Mouse (Mus musculus) CH12.LX (cell line): ENCODE data around the gene Kcnk7. TPM values are rescaled to one million over a fixed set of nuclear protein-coding genes. Genes with fewer than 3 reads are reported as not detected.

Source experiments
- DNase-seq: peaks from one replicate; pipeline ENCODE4 v3.0.0-alpha.2; 2013; ENCODE audit errors: extremely low read depth
- H3K27ac ChIP-seq: 2 replicates; pipeline ENCODE4 v1.5.1; 2012; ENCODE audit warnings: low read depth, mild to moderate bottlenecking, control low read depth, moderate library complexity; ENCODE audit not compliant: insufficient read depth
- H3K27me3 ChIP-seq: replicated peaks from 2 replicates; pipeline ENCODE3; 2012; ENCODE audit warnings: inconsistent platforms
- H3K36me3 ChIP-seq, 2 experiments: replicated peaks in 1 of 2; 2 replicates each; pipeline versions ENCODE3 to v1.6.1; 2012; ENCODE audit warnings: inconsistent platforms in 1 of 2, low read length in 1 of 2, mild to moderate bottlenecking in 1 of 2, mixed read lengths in 1 of 2, moderate library complexity in 1 of 2; ENCODE audit not compliant: control insufficient read depth in 1 of 2, insufficient read depth in 1 of 2
- H3K4me1 ChIP-seq, 2 experiments: 2 replicates each; pipeline ENCODE4 v1.6.1; 2012; ENCODE audit warnings: inconsistent platforms in 1 of 2, moderate library complexity in 1 of 2; ENCODE audit not compliant: insufficient read depth in 2 of 2, control insufficient read depth in 1 of 2
- H3K4me2 ChIP-seq: 2 replicates; pipeline ENCODE4 v1.6.1; 2012; ENCODE audit warnings: low read depth, mild to moderate bottlenecking, control low read depth; ENCODE audit not compliant: poor library complexity, insufficient read depth, severe bottlenecking
- H3K4me3 ChIP-seq, 3 experiments: fragments of 150-350 bp in 1 of 3; sonication (generic) in 1 of 3; replicated peaks in 1 of 3; 2 replicates each; pipeline versions ENCODE3 to v1.5.1; 2011 to 2012; ENCODE audit warnings: low read depth in 2 of 3, low read length in 2 of 3, mild to moderate bottlenecking in 2 of 3, moderate library complexity in 2 of 3, control low read depth in 1 of 3, improper control_type of control experiment in 1 of 3, inconsistent platforms in 1 of 3, mixed read lengths in 1 of 3; ENCODE audit not compliant: poor library complexity in 1 of 3
- H3K79me2 ChIP-seq: replicated peaks from 2 replicates; pipeline ENCODE4 v1.6.1; 2012; ENCODE audit warnings: mild to moderate bottlenecking, moderate library complexity; ENCODE audit not compliant: control insufficient read depth, poor library complexity, insufficient read depth, severe bottlenecking; ENCODE audit errors: extremely low read depth
- H3K9ac ChIP-seq: 2 replicates; pipeline ENCODE4 v1.6.1; 2012; ENCODE audit warnings: low read depth, mild to moderate bottlenecking, control low read depth, moderate library complexity; ENCODE audit not compliant: insufficient read depth
- H3K9me3 ChIP-seq: replicated peaks from 2 replicates; pipeline ENCODE3; 2012; ENCODE audit warnings: low read length, inconsistent platforms, mixed read lengths
- BHLHE40 ChIP-seq: IDR thresholded peaks from 2 replicates; pipeline ENCODE4 v1.6.1; 2011; ENCODE audit warnings: mild to moderate bottlenecking, low read depth, low read length, improper control_type of control experiment
- CHD1 ChIP-seq: IDR thresholded peaks from 2 replicates; pipeline ENCODE4 v1.6.1; 2012; ENCODE audit warnings: low read depth, low read length, improper control_type of control experiment, inconsistent platforms
- E2F4 ChIP-seq: IDR thresholded peaks from 2 replicates; pipeline ENCODE4 v1.6.1; 2011; ENCODE audit warnings: low read depth, low read length, improper control_type of control experiment; ENCODE audit not compliant: insufficient replicate concordance
- HCFC1 ChIP-seq: IDR thresholded peaks from 2 replicates; pipeline ENCODE4 v1.6.1; 2012; ENCODE audit warnings: low read depth, mild to moderate bottlenecking, inconsistent platforms, low read length, improper control_type of control experiment
- IRF4 ChIP-seq: IDR thresholded peaks from 2 replicates; pipeline ENCODE4 v1.6.1; 2014; ENCODE audit warnings: low read depth, mild to moderate bottlenecking, inconsistent platforms, low read length, improper control_type of control experiment
- JUND ChIP-seq: conservative IDR thresholded peaks from 2 replicates; pipeline ENCODE4 v1.6.1; 2011; ENCODE audit warnings: low read depth, low read length, improper control_type of control experiment
- KAT2A ChIP-seq: IDR thresholded peaks from 2 replicates; pipeline ENCODE4 v1.6.1; 2012; ENCODE audit warnings: low read length, improper control_type of control experiment, inconsistent platforms; ENCODE audit not compliant: insufficient replicate concordance
- MAFK ChIP-seq: IDR thresholded peaks from 2 replicates; pipeline ENCODE4 v1.6.1; 2011; ENCODE audit warnings: low read length, improper control_type of control experiment; ENCODE audit not compliant: insufficient replicate concordance
- MAX ChIP-seq: IDR thresholded peaks from 2 replicates; pipeline ENCODE4 v1.6.1; 2011; ENCODE audit warnings: low read length, improper control_type of control experiment
- MAZ ChIP-seq: IDR thresholded peaks from 2 replicates; pipeline ENCODE4 v1.6.1; 2012; ENCODE audit warnings: low read depth, mild to moderate bottlenecking, inconsistent platforms, low read length, improper control_type of control experiment, moderate library complexity
- MEF2A ChIP-seq: IDR thresholded peaks from 2 replicates; pipeline ENCODE4 v1.6.1; 2014; ENCODE audit warnings: low read depth, mild to moderate bottlenecking, inconsistent platforms, low read length, improper control_type of control experiment, borderline replicate concordance
- MYC ChIP-seq: IDR thresholded peaks from 2 replicates; pipeline ENCODE4 v1.6.1; 2011; ENCODE audit warnings: low read depth, mild to moderate bottlenecking, improper control_type of control experiment, low read length
- POLR2AphosphoS2 ChIP-seq: IDR thresholded peaks from 2 replicates; pipeline ENCODE4 v1.6.1; 2011; ENCODE audit warnings: low read depth, low read length, improper control_type of control experiment
- SIN3A ChIP-seq: IDR thresholded peaks from 2 replicates; pipeline ENCODE4 v1.6.1; 2012; ENCODE audit warnings: low read length, improper control_type of control experiment, inconsistent platforms
- SMC3 ChIP-seq: IDR thresholded peaks from 2 replicates; pipeline ENCODE4 v1.6.1; 2011; ENCODE audit warnings: low read depth, low read length, improper control_type of control experiment
- TCF12 ChIP-seq: IDR thresholded peaks from 2 replicates; pipeline ENCODE4 v1.6.1; 2014; ENCODE audit warnings: low read depth, mild to moderate bottlenecking, inconsistent platforms, low read length, improper control_type of control experiment
- UBTF ChIP-seq: IDR thresholded peaks from 2 replicates; pipeline ENCODE4 v1.6.1; 2012; ENCODE audit warnings: low read depth, mild to moderate bottlenecking, inconsistent platforms, low read length, improper control_type of control experiment, moderate library complexity
- ZC3H11A ChIP-seq: IDR thresholded peaks from 2 replicates; pipeline ENCODE4 v1.6.1; 2012; ENCODE audit warnings: low read depth, mild to moderate bottlenecking, inconsistent platforms, low read length, improper control_type of control experiment
- ZNF384 ChIP-seq: IDR thresholded peaks from 2 replicates; pipeline ENCODE4 v1.6.1; 2012; ENCODE audit warnings: low read depth, low read length, improper control_type of control experiment, inconsistent platforms
- dilution Hi-C: fragments of 300-500 bp; cut with MboI; formaldehyde crosslinking; loops from 2 replicates; pipeline ENCODE4 v1.14.3; 2020; ENCODE audit warnings: low sequenced_read_pairs; ENCODE audit not compliant: extremely low pct_unique_long_range_greater_than_20kb, extremely low pct_ligation_motif_present
- in situ Hi-C: fragments of 300-500 bp; cut with MboI; formaldehyde crosslinking; loops from 3 replicates; pipeline ENCODE4 v1.14.3; 2019; ENCODE audit warnings: low sequenced_read_pairs, low pct_ligation_motif_present, low pct_unique_long_range_greater_than_20kb, mixed read lengths
- polyA plus RNA-seq: library from polyadenylated mRNA; unstranded; fragments of >175 nt; gene quantifications from 2 replicates; pipeline ENCODE4 v1.2.1, GENCODE M21; 2012; ENCODE audit warnings: low read depth; ENCODE audit not compliant: insufficient read length
- total RNA-seq, 2 experiments: library from RNA; depleted of rRNA; stranded (reverse); fragments of 300-350 nt in 1 of 2; fragments of >200 nt in 1 of 2; gene quantifications; 2 replicates each; pipeline ENCODE4 v1.2.3; 2012 to 2014

The Kcnk7 gene
- total and polyA plus RNA-seq, 3 experiments = 0.30 TPM; not detected in 2

DNA sequence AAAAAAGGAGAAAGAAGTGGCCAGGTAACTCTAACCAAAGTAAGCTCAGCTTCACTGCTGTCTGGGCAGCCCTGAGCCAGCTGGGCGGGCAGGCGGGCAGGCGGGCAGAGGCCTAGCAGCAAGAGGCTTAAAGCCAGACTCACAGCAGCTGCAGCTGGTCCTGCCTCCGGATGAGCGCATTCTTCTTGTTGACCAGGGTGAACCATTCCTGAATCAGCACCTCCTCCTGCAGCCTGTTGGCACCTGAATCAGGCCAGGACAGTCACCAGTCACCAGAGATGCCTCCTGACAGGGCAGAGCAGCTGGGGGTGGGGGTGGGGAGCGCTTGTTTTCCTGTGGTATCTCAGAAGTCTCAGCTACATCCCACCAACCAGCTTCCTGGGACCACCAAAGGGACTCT is 5.9 kb downstream of the Kcnk7 start:
- dilution Hi-C loops = no loop called here
- Histone ChIP-seq H3K36me3 (peaks cover 42 to 91% of the 10 kb centered on the region in 2 experiments), H3K4me1 (peaks cover 21 to 43% of the 10 kb centered on the region in 2 experiments)

DNA sequence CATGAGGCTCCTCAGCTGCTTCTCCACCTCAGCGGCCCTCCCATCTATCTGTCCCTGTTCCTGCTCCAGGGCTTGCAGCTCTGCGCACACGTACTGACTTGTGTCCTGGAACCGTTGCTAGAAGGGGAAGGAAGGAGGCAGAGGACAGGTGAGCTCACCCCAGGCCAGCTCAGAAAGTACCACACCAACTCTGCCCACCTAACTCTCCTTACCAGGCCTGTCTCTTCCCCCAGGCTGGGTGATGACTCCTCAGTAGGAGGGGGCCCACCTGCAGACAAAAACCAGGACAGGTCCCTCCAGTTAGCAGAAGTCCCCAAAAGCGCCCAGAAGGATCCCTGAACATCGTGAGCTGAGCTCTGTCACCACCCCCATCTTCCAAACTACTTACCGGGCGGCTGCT is 6.4 kb downstream of the Kcnk7 start:
- no peak overlapping the region for H3K9ac ChIP-seq
- no peak overlapping the region for H3K4me2 ChIP-seq
- in situ Hi-C loops (no loop called here), dilution Hi-C loops (no loop called here)
- DNase-seq = no peak
- H3K36me3 ChIP-seq = peaks cover 43 to 91% of the 10 kb centered on the region in 2 experiments
- peaks cover 21 to 42% of the 10 kb centered on the region in 2 experiments for H3K4me1 ChIP-seq
- H3K79me2 ChIP-seq = no peaks in the 10 kb centered on the region
- no peak overlapping the region for H3K27ac ChIP-seq
- no peaks in the 10 kb centered on the region for H3K9me3 ChIP-seq
- H3K27me3 ChIP-seq = no peaks in the 10 kb centered on the region
- TF ChIP-seq UBTF (no peak), SMC3 (no peak), MYC (no peak), ZNF384 (no peak), MEF2A (no peak), SIN3A (no peak), E2F4 (no peak), TCF12 (no peak), CHD1 (no peak), KAT2A (no peak)
- H3K4me3 ChIP-seq = no peak overlapping the region

More for the DNA sequence above, 5.9 kb downstream of the Kcnk7 start:
- no peaks in the 10 kb centered on the region for H3K27me3 ChIP-seq
- no peaks in the 10 kb centered on the region for H3K79me2 ChIP-seq
- no peak overlapping the region for H3K4me3 ChIP-seq
- no peaks in the 10 kb centered on the region for H3K9me3 ChIP-seq
- DNase-seq = no peak
- no peak overlapping the region for H3K4me2 ChIP-seq
- TF ChIP-seq MAX (no peak), MYC (no peak), MAZ (no peak), POLR2AphosphoS2 (no peak), IRF4 (no peak), TCF12 (no peak), ZC3H11A (no peak), ZNF384 (no peak), HCFC1 (no peak), BHLHE40 (no peak), MEF2A (no peak), JUND (no peak), MAFK (no peak), SIN3A (no peak)
- in situ Hi-C loops = no loop called here
- no peak overlapping the region for H3K27ac ChIP-seq
- H3K9ac ChIP-seq = no peak overlapping the region
